Mouse (Mus musculus) embryonic facial prominence, embryonic 11.5 days (tissue): ENCODE measurements at regions not wholly inside any gene's neighbourhood (a gene's known extent, or its start where the extent isn't known, plus 50 kb on each side); places are given as distances from the start of the nearest gene placed in this dataset. TPM values are rescaled to one million over a fixed set of nuclear protein-coding genes. Genes with fewer than 3 reads are reported as not detected.

Experiments used
- ATAC-seq: fragments of 200-750 bp; cut with Nextera tagmentation; replicated peaks from 2 replicates; pipeline ENCODE4 v1.8.0; 2017; ENCODE audit warnings: low read depth; ENCODE audit not compliant: insufficient number of reproducible peaks, low FRiP score, low TSS enrichment
- DNase-seq: peaks from one replicate; pipeline ENCODE4 v3.0.0-alpha.2; 2015; ENCODE audit warnings: low spot score
- H3K27ac ChIP-seq: fragments of 300-500 bp; sonication (generic); replicated peaks from 2 replicates; pipeline ENCODE4 v1.5.1; 2014; ENCODE audit warnings: mild to moderate bottlenecking, low read depth, low read length, control low read depth
- H3K27me3 ChIP-seq: fragments of 300-500 bp; sonication (generic); 2 replicates; pipeline ENCODE4 v1.6.1; 2014; ENCODE audit warnings: mild to moderate bottlenecking, low read length, moderate library complexity, mixed read lengths; ENCODE audit not compliant: control insufficient read depth, insufficient read depth
- H3K36me3 ChIP-seq: fragments of 300-500 bp; sonication (generic); replicated peaks from 2 replicates; pipeline ENCODE4 v1.6.1; 2014; ENCODE audit warnings: low read depth, mild to moderate bottlenecking, low read length, moderate library complexity, mixed read lengths; ENCODE audit not compliant: control insufficient read depth, insufficient read depth
- H3K4me1 ChIP-seq: fragments of 300-500 bp; sonication (generic); 2 replicates; pipeline ENCODE4 v1.6.1; 2014; ENCODE audit warnings: low read length, mixed read lengths; ENCODE audit not compliant: control insufficient read depth, insufficient read depth
- H3K4me2 ChIP-seq: fragments of 300-500 bp; sonication (generic); 2 replicates; pipeline ENCODE4 v1.6.1; 2014; ENCODE audit warnings: low read depth, mild to moderate bottlenecking, control low read depth, low read length, moderate library complexity
- H3K4me3 ChIP-seq: fragments of 300-500 bp; sonication (generic); 2 replicates; pipeline ENCODE4 v1.5.1; 2014; ENCODE audit warnings: low read depth, low read length, control low read depth
- H3K9ac ChIP-seq: fragments of 300-500 bp; sonication (generic); replicated peaks from 2 replicates; pipeline ENCODE4 v1.6.1; 2014; ENCODE audit warnings: mild to moderate bottlenecking, control low read depth, low read length
- H3K9me3 ChIP-seq: fragments of 300-500 bp; sonication (generic); replicated peaks from 2 replicates; pipeline ENCODE4 v1.6.1; 2016; ENCODE audit warnings: mild to moderate bottlenecking, low read length, inconsistent platforms, mixed read lengths; ENCODE audit not compliant: control insufficient read depth
- WGBS: fragments of 180-500 bp; shearing (Covaris S2); extraction: QIAGEN DNeasy Blood & Tissue Kit; methylation state at CpG from one replicate; pipeline ENCODE4 v1.1.7; 2014; 5-methylcytosine and 5-hydroxymethylcytosine counted together
- microRNA-seq: library from miRNA; unstranded; fragments of <30 nt; microRNA quantifications from one replicate; pipeline ENCODE4, GENCODE M21; 2016; ENCODE audit warnings: borderline number of aligned reads

GRCm38 (mm10) chr11:37367971-37368370, 132.2 kb upstream of the Tenm2 start:
- H3K4me2 ChIP-seq, result no peak overlapping the region
- H3K9ac ChIP-seq, result no peak overlapping the region
- ATAC-seq (no peak), DNase-seq (no peak)
- H3K27ac ChIP-seq, result no peak overlapping the region
- no peaks in the 10 kb centered on the region for H3K9me3 ChIP-seq
- H3K27me3 ChIP-seq, result no peaks in the 10 kb centered on the region
- no peak overlapping the region for H3K4me3 ChIP-seq
- WGBS, result 41% methylated on average over 1 of the region's 1 CpGs
- no peaks in the 10 kb centered on the region for H3K4me1 ChIP-seq
- no peaks in the 10 kb centered on the region for H3K36me3 ChIP-seq

GRCm38 (mm10) chr11:37364430-37364829, 128.7 kb upstream of the Tenm2 start:
- Histone ChIP-seq H3K9ac (no peak overlapping the region), H3K4me1 (no peaks in the 10 kb centered on the region), H3K27ac (no peak overlapping the region), H3K4me3 (no peak overlapping the region), H3K27me3 (no peaks in the 10 kb centered on the region), H3K4me2 (no peak overlapping the region), H3K9me3 (no peaks in the 10 kb centered on the region), H3K36me3 (no peaks in the 10 kb centered on the region)
- 89% methylated on average over 2 of the region's 2 CpGs for WGBS
- DNase-seq (no peak), ATAC-seq (no peak)

GRCm38 (mm10) chr11:37355074-37355473, 119.3 kb upstream of the Tenm2 start:
- no peak for ATAC-seq

GRCm38 (mm10) chr11:37309691-37310090, 73.9 kb upstream of the Tenm2 start:
- DNase-seq, result no peak
- no peaks in the 10 kb centered on the region for H3K9me3 ChIP-seq
- H3K27ac ChIP-seq, result no peak overlapping the region
- no peaks in the 10 kb centered on the region for H3K27me3 ChIP-seq
- H3K36me3 ChIP-seq, result no peaks in the 10 kb centered on the region
- H3K4me3 ChIP-seq, result no peak overlapping the region
- H3K4me1 ChIP-seq, result no peaks in the 10 kb centered on the region
- H3K9ac ChIP-seq, result no peak overlapping the region
- WGBS, result 86% methylated on average over 2 of the region's 2 CpGs
- no peak for ATAC-seq
- no peak overlapping the region for H3K4me2 ChIP-seq

More at GRCm38 (mm10) chr11:37355074-37355473, 119.3 kb upstream of the Tenm2 start:
- Histone ChIP-seq H3K27ac (no peak overlapping the region), H3K27me3 (no peaks in the 10 kb centered on the region), H3K4me2 (no peak overlapping the region), H3K4me1 (no peaks in the 10 kb centered on the region), H3K36me3 (no peaks in the 10 kb centered on the region), H3K9ac (no peak overlapping the region), H3K9me3 (no peaks in the 10 kb centered on the region), H3K4me3 (no peak overlapping the region)
- no peak for DNase-seq
- 63% methylated on average over 2 of the region's 2 CpGs for WGBS

GRCm38 (mm10) chr11:37306656-37307055, 70.9 kb upstream of the Tenm2 start:
- WGBS, result 82% methylated on average over 2 of the region's 2 CpGs
- DNase-seq (no peak), ATAC-seq (no peak)
- no peak overlapping the region for H3K4me2 ChIP-seq
- no peaks in the 10 kb centered on the region for H3K9me3 ChIP-seq
- no peaks in the 10 kb centered on the region for H3K27me3 ChIP-seq
- H3K4me3 ChIP-seq, result no peak overlapping the region
- H3K36me3 ChIP-seq, result no peaks in the 10 kb centered on the region
- H3K9ac ChIP-seq, result no peak overlapping the region
- H3K27ac ChIP-seq, result no peak overlapping the region
- H3K4me1 ChIP-seq, result no peaks in the 10 kb centered on the region

Small RNA genes in the stretch of these regions (microRNA-seq; reads per million reads assigned to microRNA genes)
- not detected for gene Gm25693
